Mouse (Mus musculus) bone marrow macrophage, adult 2 months (primary cell): Measurements from ENCODE around the gene Spink8. TPM values are rescaled to one million over a fixed set of nuclear protein-coding genes. Genes with fewer than 3 reads are reported as not detected.
"Not testable (repeated sequence)": the region's sequence is repeated elsewhere in the genome, so short reads cannot be mapped to it uniquely, and the experiment has no call there.

ENCODE experiments used
- H3K27ac ChIP-seq: 2 replicates; pipeline ENCODE4 v1.5.1; 2012; ENCODE audit warnings: low read depth, low read length; ENCODE audit not compliant: insufficient read depth
- H3K4me1 ChIP-seq: 2 replicates; pipeline ENCODE4 v1.6.1; 2012; ENCODE audit warnings: low read length; ENCODE audit not compliant: control insufficient read depth, insufficient read depth
- H3K4me3 ChIP-seq: 2 replicates; pipeline ENCODE4 v1.5.1; 2012; ENCODE audit warnings: mild to moderate bottlenecking, low read length, moderate library complexity; ENCODE audit not compliant: insufficient read depth
- CTCF ChIP-seq: IDR thresholded peaks from 2 replicates; pipeline ENCODE4 v1.5.1; 2012; ENCODE audit warnings: low read depth, mild to moderate bottlenecking, low read length, moderate library complexity
- POLR2A ChIP-seq: IDR thresholded peaks from 2 replicates; pipeline ENCODE4 v1.6.1; 2012; ENCODE audit warnings: mild to moderate bottlenecking, low read depth, low read length, borderline replicate concordance
- polyA plus RNA-seq: library from polyadenylated mRNA; stranded (reverse); fragments of >200 nt; gene quantifications from 2 replicates; pipeline ENCODE4 v1.2.4, GENCODE M21; 2012; ENCODE audit not compliant: missing spikeins, insufficient read depth, insufficient read length

The Spink8 gene
- not detected in 2 replicates for polyA plus RNA-seq

DNA sequence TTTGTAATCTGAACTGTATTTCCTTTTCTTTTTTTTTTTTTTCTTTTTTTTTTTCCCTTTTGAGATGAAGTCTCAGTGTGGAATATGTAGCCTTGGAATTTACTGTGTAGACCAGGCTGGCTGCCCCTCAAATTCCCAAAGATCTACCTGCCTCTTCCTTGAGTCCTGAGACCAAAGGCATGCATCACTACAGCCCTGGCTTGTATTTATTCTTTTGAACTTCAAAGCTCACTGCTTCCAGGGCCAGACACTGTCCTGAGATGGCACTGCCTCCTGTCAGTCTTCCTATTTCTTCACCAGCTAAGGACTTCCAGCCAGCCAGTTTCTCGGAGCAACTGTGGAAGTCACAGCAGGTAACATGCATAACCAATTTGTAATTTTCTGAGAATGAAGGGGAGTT, at the start of gene Spink8:
Gene Spink8 (plus strand): TSS at position 301 of the 400 bp plus-strand sequence.
- Histone ChIP-seq H3K27ac (no peak within 1 kb of the TSS), H3K4me1 (no peaks in the 10 kb centered on the region), H3K4me3 (no peak within 1 kb of the TSS)
- TF ChIP-seq CTCF (no peak), POLR2A (no peak)

DNA sequence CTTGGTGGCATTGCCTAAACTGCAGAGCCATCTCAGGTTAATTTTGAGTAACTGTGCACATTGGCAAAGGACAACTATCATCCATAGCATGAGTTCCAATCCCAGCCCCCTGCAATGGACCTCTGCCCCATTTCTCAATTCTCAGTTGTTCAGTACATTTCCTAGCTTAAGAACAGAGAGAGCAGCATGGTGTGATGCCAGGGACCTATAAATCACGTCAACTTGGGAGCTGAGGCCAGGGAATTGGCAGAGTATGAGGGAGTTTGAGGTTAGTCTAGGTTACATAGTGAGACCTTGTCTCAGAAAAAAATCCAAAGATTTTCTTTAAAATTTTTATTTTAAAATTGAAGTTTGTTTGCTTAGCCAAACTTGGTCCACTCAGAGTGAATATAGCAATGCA, 45.2 kb upstream of the Spink8 start:
- H3K4me3 ChIP-seq, H3K4me1 ChIP-seq, H3K27ac ChIP-seq: not testable (repeated sequence)

DNA sequence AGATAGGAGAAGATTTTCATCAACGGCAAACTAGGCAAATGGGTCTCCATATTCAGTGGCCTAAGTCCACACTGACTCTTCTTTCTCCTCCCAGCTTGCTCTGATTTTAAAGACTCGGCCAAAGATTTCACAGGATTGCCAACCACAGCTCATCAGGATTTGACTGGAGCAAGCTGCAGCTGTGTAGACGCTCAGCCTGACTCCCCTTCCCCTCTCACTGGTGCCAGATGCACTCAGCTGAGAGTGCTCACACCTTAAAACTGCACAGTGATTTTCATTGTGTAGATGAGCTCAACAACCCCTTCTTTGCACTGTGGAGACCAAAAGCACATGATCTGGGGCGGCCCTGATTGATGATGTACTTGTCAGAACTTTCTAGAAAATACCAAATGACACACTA, 21.5 kb upstream of the Spink8 start, which contains the start of gene Fbxw27:
Gene Fbxw27 (minus strand): TSS at position 101 of the 400 bp plus-strand sequence.
- not testable (repeated sequence) for H3K4me3 ChIP-seq, H3K27ac ChIP-seq, H3K4me1 ChIP-seq

DNA sequence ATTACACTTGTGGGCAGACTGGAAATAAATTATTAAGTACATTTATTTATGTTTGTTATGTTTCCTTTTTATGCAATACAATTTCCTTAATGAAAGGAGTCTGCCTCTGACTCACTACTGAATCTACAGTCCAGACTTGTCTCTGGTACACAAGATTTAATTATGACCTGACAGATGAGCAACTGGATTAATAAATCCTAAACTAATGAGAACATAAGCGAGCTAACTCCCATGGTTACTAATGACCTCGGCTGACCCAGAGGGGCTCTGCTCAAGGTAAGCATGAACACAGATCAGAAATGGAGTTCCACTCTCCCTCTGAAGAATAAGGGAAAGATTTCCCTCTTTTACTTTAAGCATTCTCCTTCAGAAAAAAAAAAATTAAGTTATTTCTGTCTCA, 16.9 kb upstream of the Spink8 start:
- Histone ChIP-seq H3K27ac (no peak overlapping the region), H3K4me3 (no peak overlapping the region), H3K4me1 (no peaks in the 10 kb centered on the region)
- TF ChIP-seq POLR2A = no peak
- no peak for TF ChIP-seq CTCF

DNA sequence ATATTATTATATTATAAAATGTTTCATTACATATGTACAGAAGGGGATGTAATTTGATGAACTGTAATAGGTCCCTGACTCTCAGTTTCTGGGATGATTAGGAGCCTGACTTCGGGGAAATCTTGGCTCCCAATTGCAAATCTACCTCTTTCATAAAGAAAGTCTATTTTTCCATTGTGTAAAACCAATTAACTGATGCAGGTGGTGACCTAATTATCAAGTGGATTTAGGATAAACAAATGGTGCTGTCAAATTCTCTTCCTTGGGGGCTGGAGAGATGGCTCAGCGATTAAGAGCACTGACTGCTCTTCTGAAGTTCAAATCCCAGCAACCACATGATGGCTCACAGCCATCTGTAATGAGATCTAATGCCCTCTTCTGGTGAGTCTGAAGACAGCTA, 16.3 kb upstream of the Spink8 start:
- no peak overlapping the region for H3K27ac ChIP-seq
- no peak overlapping the region for H3K4me3 ChIP-seq
- H3K4me1 ChIP-seq = no peaks in the 10 kb centered on the region
- TF ChIP-seq POLR2A = no peak
- TF ChIP-seq CTCF = no peak

DNA sequence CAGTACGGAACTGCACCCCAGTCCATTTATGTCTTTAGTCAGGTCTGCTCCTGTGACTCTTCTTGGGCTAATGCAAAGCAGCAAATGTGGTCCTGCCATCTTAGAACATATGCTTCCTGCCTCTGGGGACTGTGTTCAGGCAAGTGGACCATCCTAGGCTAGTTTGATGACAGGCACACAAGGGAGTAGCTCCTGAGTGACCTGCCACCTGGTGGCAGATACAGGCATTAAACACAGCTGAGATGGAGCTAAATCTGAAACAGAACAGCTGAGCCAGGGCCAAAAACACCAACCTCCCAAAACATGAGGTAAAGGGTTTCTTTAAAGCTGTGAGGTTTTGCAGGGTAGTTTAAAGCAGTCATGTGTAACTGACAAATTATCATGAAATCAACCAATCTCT, 14.0 kb upstream of the Spink8 start:
- no peaks in the 10 kb centered on the region for H3K4me1 ChIP-seq
- H3K4me3 ChIP-seq = no peak overlapping the region
- TF ChIP-seq CTCF (no peak), POLR2A (no peak)
- H3K27ac ChIP-seq = no peak overlapping the region

DNA sequence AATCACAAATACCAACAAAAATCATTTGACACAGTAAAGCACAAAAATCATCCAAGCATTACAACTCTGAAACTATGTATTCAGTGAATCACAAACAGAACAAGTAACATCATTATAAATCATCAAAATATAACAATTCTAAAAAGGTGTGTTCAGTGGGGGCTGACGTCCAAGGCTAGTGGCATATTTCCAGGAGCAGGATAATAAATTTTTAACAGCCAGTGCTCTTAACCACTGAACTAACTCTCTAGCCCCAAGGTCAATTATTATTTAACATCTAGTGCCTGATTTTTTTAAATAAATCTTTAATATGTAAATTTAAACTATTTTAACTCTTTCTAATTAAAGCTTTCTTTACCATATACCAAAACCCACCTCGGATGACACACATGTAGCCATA, 6.5 kb upstream of the Spink8 start:
- not testable (repeated sequence) for H3K27ac ChIP-seq, H3K4me1 ChIP-seq

DNA sequence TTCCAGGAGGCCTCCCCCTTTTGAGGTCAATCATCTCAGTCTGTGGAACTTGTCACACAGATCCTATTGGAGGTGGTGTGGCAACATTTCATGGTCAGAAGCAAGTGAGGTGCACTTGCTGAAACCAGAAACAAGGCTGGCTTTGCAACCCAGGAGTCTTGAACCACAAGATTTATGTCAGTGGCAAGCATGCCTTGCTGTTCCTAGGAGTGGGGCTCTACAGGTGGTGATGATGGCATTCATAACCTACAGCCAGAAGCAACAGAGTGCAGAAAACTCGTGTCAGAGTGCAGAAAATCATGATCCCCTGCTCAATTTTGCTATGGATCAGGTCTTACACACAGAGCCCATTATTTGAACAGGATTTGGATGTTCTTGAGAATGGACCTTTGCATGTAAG, 5.8 kb upstream of the Spink8 start:
- Histone ChIP-seq H3K4me1 (no peaks in the 10 kb centered on the region), H3K4me3 (no peak overlapping the region), H3K27ac (no peak overlapping the region)
- TF ChIP-seq CTCF = no peak
- no peak for TF ChIP-seq POLR2A

More for the DNA sequence above, 6.5 kb upstream of the Spink8 start:
- H3K4me3 ChIP-seq = not testable (repeated sequence)

DNA sequence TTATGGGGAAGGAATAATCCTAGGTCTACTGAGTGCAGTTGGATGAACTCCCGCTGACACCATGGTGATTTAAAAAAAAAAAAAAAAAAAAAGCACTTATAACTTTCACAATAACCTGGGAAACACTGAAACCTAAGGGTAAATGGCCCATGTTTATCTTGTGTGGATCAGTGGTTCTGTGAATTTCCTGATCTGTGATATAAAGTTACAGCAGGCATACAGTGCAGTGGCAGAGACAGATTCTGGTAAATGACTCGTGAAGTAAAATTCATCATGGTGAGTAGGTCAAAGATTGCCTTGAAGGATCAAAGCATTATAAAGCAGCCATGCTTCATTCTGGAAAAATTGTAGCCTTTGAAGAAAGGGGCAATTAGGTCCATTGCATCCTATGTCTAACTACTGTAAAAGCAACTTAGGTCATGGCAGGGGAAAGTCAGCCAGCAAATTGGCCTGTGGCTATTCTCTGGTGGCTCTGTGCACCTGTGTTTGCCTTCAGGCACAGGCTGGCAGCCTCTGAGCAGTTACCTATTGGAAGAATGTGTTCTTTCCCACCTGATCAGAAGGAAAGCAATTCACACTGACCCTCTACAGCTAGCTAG, 5.3 kb upstream of the Spink8 start:
- no peak overlapping the region for H3K27ac ChIP-seq
- TF ChIP-seq POLR2A (no peak), CTCF (no peak)
- no peaks in the 10 kb centered on the region for H3K4me1 ChIP-seq
- no peak overlapping the region for H3K4me3 ChIP-seq

DNA sequence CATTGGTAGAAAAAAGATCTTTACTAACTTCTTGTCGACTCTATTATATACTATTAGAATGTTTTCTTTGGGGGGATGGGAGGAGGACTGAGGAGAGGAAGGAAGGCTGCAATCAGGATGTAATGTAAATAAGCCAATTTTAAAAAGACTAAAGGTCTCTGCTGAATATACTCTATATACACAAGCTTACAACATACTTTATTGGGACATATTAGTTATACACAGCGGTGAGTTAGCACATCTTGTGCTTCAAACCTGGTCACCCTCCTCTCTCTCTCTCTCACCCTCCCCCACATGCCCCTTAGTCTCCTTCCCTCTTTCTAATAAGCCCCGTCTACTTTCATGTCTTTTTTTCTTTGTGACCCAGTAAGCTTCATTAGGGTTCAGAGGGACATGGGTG, 4.2 kb upstream of the Spink8 start:
- Histone ChIP-seq H3K4me3 (no peak overlapping the region), H3K4me1 (no peaks in the 10 kb centered on the region), H3K27ac (no peak overlapping the region)
- TF ChIP-seq CTCF (no peak), POLR2A (no peak)

DNA sequence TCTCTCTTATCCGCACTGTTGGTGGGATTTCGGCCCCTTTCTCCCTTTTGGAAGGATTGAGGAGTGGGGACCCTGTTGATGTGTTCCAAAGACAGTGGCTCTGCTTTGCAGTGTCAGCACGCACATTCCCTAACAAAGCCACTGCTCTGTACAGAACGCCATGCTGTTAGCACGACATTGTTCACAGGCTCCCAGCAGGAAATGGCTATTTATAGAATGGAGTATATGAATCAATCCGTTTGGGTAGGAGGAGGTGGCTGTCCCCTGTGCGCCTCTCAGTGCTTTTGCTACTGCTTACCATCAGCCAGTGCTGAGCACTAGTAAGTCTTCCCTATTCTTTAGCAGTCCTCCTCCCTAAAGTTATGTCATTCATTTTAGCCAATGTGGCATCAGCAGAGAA, 1.3 kb downstream of the Spink8 start:
- TF ChIP-seq POLR2A = no peak
- TF ChIP-seq CTCF = no peak
- H3K4me3 ChIP-seq = no peak overlapping the region
- H3K4me1 ChIP-seq = no peaks in the 10 kb centered on the region
- no peak overlapping the region for H3K27ac ChIP-seq

DNA sequence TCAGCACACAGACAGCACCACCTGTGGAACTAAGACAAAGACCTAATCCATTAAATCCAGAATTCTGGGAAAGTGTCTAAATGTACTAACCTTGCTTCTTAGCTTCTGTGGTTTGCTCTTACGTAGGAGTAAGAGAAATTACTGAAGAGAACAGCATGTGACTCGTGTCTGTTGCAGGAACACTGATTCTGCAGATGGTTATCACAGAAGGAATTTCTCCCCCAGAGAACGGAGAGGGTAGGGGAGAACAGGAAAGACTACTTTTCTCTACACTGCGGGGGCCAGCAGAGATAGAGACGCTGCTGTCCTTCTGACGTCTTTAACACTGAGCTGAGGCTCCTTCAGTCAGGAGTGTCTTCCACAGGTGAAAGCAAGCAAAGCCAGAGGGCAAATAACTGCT, 4.3 kb downstream of the Spink8 start:
- no peaks in the 10 kb centered on the region for H3K4me1 ChIP-seq
- TF ChIP-seq POLR2A (no peak), CTCF (no peak)
- H3K27ac ChIP-seq = no peak overlapping the region
- no peak overlapping the region for H3K4me3 ChIP-seq
